Mouse (Mus musculus) stomach, embryonic 16.5 days (tissue): ENCODE data around the gene Ap3d1. TPM values are rescaled to one million over a fixed set of nuclear protein-coding genes. Genes with fewer than 3 reads are reported as not detected.

Experiments
- ATAC-seq: fragments of 200-750 bp; cut with Nextera tagmentation; 2 replicates; pipeline ENCODE4 v1.8.0; 2017; ENCODE audit warnings: moderate number of reproducible peaks, moderate TSS enrichment; ENCODE audit not compliant: insufficient read depth, low FRiP score
- H3K27ac ChIP-seq: fragments of 300-500 bp; sonication (generic); 2 replicates; pipeline ENCODE4 v1.5.1; 2014; ENCODE audit warnings: low read length
- H3K27me3 ChIP-seq: fragments of 300-500 bp; sonication (generic); 2 replicates; pipeline ENCODE4 v1.6.1; 2014; ENCODE audit warnings: low read length, control low read depth, mixed read lengths; ENCODE audit not compliant: control insufficient read depth, insufficient read depth
- H3K36me3 ChIP-seq: fragments of 300-500 bp; sonication (generic); 2 replicates; pipeline ENCODE4 v1.6.1; 2014; ENCODE audit warnings: low read length; ENCODE audit not compliant: control insufficient read depth, insufficient read depth
- H3K4me1 ChIP-seq: fragments of 300-500 bp; sonication (generic); 2 replicates; pipeline ENCODE4 v1.6.1; 2014; ENCODE audit warnings: low read length, control low read depth, mixed read lengths; ENCODE audit not compliant: control insufficient read depth, insufficient read depth
- H3K4me2 ChIP-seq: fragments of 300-500 bp; sonication (generic); 2 replicates; pipeline ENCODE4 v1.6.1; 2014; ENCODE audit warnings: low read depth, low read length, mixed read lengths
- H3K4me3 ChIP-seq: fragments of 300-500 bp; sonication (generic); replicated peaks from 2 replicates; pipeline ENCODE4 v1.5.1; 2014; ENCODE audit warnings: mild to moderate bottlenecking, low read length
- H3K9ac ChIP-seq: fragments of 300-500 bp; sonication (generic); 2 replicates; pipeline ENCODE4 v1.6.1; 2014; ENCODE audit warnings: low read length
- H3K9me3 ChIP-seq: fragments of 300-500 bp; sonication (generic); replicated peaks from 2 replicates; pipeline ENCODE4 v1.6.1; 2016; ENCODE audit warnings: low read length, control low read depth; ENCODE audit not compliant: control insufficient read depth
- WGBS: fragments of 180-500 bp; shearing (Covaris S2); extraction: QIAGEN DNeasy Blood & Tissue Kit; methylation state at CpG from one replicate; pipeline ENCODE4 v1.1.7; 2014; 5-methylcytosine and 5-hydroxymethylcytosine counted together
- polyA plus RNA-seq: library from polyadenylated mRNA; unstranded; fragments of >200 nt; fragmentation: Nextera tagmentation; extraction: Ambion mirVana; gene quantifications from 2 replicates; pipeline ENCODE4 v1.2.1, GENCODE M21; 2015

The Ap3d1 gene
- polyA plus RNA-seq, 1 experiment from 2014 or later, result 66.3 TPM

DNA sequence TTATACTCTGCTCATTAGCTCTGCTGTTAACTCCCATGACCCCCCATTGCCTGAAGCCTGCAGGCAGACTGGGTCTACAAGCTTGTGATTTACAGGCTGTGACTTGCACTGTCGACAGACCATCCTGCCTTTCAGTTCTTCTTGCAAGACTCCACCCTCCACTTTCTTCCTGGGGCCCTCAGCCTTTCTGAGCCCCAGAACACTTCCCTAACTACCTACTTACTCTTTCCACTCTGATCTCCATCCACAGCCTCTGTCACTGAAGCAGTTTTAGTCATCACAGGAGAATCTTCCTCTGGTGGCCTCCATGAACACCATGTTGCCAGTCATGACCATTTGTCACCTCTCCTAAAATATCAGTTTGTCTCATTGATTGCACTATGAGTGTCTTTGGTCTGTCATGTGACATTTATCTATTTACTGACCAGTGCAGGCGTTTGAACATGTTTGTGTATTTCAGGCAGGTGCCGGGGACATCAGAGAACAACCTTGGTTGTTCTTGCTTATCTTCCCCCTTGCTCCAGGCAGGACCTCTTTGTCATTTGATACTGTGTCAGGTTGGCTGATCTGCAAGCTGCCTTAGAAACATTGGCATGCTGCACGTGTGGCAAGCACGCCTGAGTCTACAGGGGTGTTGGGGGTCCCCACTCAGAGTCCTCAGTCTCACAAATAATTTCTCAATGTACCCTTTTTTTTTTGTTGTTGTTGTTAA lies 78.4 kb downstream of the Ap3d1 start:
- Histone ChIP-seq H3K4me1 (peaks cover 38% of the 10 kb centered on the region), H3K27ac (peak overlapping the region; percentile 94), H3K9ac (no peak overlapping the region), H3K4me3 (no peak overlapping the region), H3K4me2 (no peak overlapping the region; the same call in 1 of the 2 replicates), H3K36me3 (peaks cover 13% of the 10 kb centered on the region), H3K9me3 (no peaks in the 10 kb centered on the region), H3K27me3 (no peaks in the 10 kb centered on the region)
- ATAC-seq, result no peak
- WGBS, result 29% methylated on average over 5 of the region's 5 CpGs

DNA sequence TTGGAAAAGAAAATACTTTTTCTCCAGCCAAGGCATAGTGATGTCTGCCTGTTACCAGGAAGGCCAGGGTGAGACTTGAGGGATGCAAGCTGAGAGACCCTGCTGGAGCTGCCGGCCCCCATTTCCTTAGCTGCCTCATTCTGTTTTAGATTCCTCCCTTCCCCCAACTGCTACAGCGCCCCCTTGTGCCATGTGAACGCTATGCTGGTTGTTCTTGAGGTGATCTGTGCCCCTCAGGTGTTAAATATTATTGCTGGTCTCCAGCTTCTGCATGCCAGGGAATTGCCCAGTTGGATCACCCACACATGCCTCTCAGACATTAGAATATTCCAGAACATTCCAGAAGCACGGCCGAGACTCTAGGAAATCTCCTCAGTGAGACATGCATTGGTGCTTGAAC lies 80.9 kb downstream of the Ap3d1 start:
- 40% methylated on average over 5 of the region's 5 CpGs for WGBS
- Histone ChIP-seq H3K9ac (no peak overlapping the region), H3K4me3 (no peak overlapping the region), H3K27ac (no peak overlapping the region), H3K4me1 (peaks cover 32% of the 10 kb centered on the region), H3K4me2 (no peak overlapping the region), H3K27me3 (no peaks in the 10 kb centered on the region), H3K9me3 (no peaks in the 10 kb centered on the region), H3K36me3 (no peaks in the 10 kb centered on the region)
- ATAC-seq, result no peak

DNA sequence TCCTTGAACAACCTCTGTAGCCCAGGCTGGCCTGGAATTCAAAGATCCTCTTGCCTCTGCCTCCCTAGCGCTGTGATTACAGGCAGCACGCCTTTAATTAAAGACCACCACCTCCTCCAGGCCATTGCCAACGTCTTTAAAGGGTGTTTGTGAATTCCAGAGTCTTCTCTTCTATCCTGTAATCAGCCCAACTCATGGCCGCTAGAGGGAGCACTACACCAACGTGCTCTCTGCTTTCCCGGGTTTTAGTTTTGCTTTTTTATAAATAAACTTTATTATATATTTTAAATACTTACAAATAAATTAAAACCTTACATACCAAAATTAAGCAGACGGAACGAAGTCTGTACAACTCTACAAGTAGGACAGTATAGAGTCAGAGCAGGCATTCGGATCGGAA lies 82.9 kb downstream of the Ap3d1 start:
- peaks cover 28% of the 10 kb centered on the region for H3K4me1 ChIP-seq
- WGBS, result 13% methylated on average over 10 of the region's 10 CpGs
- peak overlapping the region; percentile 31 for H3K4me3 ChIP-seq
- ATAC-seq, result no peak
- H3K36me3 ChIP-seq, result no peaks in the 10 kb centered on the region
- H3K27me3 ChIP-seq, result no peaks in the 10 kb centered on the region
- peak overlapping the region; percentile 4; the same call in 1 of the 2 replicates for H3K27ac ChIP-seq
- H3K9me3 ChIP-seq, result no peaks in the 10 kb centered on the region
- H3K9ac ChIP-seq, result no peak overlapping the region
- peak overlapping the region; percentile 31; the same call in 1 of the 2 replicates for H3K4me2 ChIP-seq

DNA sequence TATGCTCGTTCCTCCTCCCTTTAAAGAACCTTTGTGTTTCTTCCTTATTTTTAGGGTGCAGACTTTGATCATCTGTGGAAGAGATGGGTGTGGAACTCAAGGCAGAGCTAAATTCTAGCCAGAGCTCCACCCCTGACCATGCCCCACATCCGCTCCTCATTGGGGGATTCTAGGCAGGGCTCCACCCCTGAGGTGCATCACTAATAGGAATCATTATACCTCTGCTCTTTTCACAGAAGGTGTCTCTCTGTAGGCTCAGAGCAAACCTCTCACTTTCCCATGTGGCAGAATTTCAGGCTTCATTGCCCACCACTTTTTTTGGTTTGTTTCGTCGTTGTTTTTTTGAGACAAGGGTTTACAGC lies 83.2 kb downstream of the Ap3d1 start:
- ATAC-seq, result no peak
- Histone ChIP-seq H3K9me3 (no peaks in the 10 kb centered on the region), H3K4me2 (0 out of 2 replicates have a peak overlapping the region, but pooled peaks have one; percentile 31), H3K27me3 (no peaks in the 10 kb centered on the region), H3K4me1 (peaks cover 25% of the 10 kb centered on the region), H3K4me3 (no peak overlapping the region; the same call in 1 of the 2 replicates), H3K9ac (no peak overlapping the region), H3K27ac (peak overlapping the region; percentile 4; the same call in 1 of the 2 replicates), H3K36me3 (no peaks in the 10 kb centered on the region)
- 54% methylated on average over 4 of the region's 4 CpGs for WGBS

DNA sequence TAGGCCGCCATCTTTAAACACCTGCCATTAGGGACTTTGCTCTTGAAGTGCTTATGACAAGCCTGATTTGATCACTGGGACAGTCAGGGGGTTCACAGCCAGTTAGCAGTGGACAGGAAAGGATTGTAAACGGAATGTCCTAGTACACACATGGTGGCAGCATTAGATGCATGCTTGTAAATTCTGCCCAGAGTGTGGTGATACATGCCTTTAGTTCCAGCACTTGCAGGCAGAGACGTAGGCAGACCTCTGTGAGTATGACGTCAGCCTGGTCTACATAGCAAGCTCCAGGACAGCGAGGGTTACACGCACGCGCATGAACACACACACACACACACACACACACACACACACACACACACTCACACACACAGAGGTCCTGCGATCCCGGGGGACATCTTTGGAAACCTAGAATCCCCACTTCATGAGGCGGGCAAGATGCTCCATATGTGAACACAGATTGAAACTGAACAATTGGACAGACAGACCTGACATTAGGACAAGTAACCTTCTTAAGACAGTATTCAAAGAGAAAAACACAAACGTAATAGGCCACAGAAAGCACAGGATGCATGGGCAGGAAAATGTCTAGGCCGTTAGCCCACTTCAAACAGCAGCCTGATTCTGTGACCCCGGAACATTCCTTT lies 83.7 kb downstream of the Ap3d1 start:
- no peaks in the 10 kb centered on the region for H3K36me3 ChIP-seq
- WGBS, result 82% methylated on average over 14 of the region's 14 CpGs
- H3K27me3 ChIP-seq, result no peaks in the 10 kb centered on the region
- no peak overlapping the region for H3K4me2 ChIP-seq
- H3K9me3 ChIP-seq, result no peaks in the 10 kb centered on the region
- H3K4me3 ChIP-seq, result no peak overlapping the region
- no peak for ATAC-seq
- no peak overlapping the region for H3K9ac ChIP-seq
- peaks cover 24% of the 10 kb centered on the region for H3K4me1 ChIP-seq
- H3K27ac ChIP-seq, result peak overlapping the region; percentile 4; the same call in 1 of the 2 replicates

Other genes with a start within 250 kb of the Ap3d1 start
- gene Onecut3, start 247.4 kb downstream of the Ap3d1 start, polyA plus RNA-seq, result 0.06 and 0.08 TPM in 2 replicates
- gene Atp8b3, start 203.1 kb downstream of the Ap3d1 start, polyA plus RNA-seq, result 0.12 and 0.21 TPM in 2 replicates
- 16.7 TPM in 2 replicates for gene Rexo1, start 180.7 kb downstream of the Ap3d1 start, polyA plus RNA-seq
- gene Klf16, start 164.9 kb downstream of the Ap3d1 start, polyA plus RNA-seq, result 8.4 and 8.7 TPM in 2 replicates
- gene Abhd17a, start 151.9 kb downstream of the Ap3d1 start, polyA plus RNA-seq, result 42.9 and 44.3 TPM in 2 replicates
- 92.1 and 99.9 TPM in 2 replicates for gene Scamp4, start 139.4 kb downstream of the Ap3d1 start, polyA plus RNA-seq
- gene Adat3, start 139.4 kb downstream of the Ap3d1 start, polyA plus RNA-seq, result 5.6 and 6.7 TPM in 2 replicates
- 3.7 and 4.8 TPM in 2 replicates for gene Gm49322, start 136.2 kb downstream of the Ap3d1 start, polyA plus RNA-seq
- gene Csnk1g2, start 119.4 kb downstream of the Ap3d1 start, polyA plus RNA-seq, result 18.1 TPM in 2 replicates
- gene Btbd2, start 85.2 kb downstream of the Ap3d1 start, polyA plus RNA-seq, result 11.5 and 12.7 TPM in 2 replicates
- gene Mknk2, start 64.2 kb downstream of the Ap3d1 start, polyA plus RNA-seq, result 42.8 and 45.1 TPM in 2 replicates
- 51.6 and 57.5 TPM in 2 replicates for gene Mob3a, start 40.3 kb downstream of the Ap3d1 start, polyA plus RNA-seq
- gene Izumo4, start 40.1 kb downstream of the Ap3d1 start, polyA plus RNA-seq, result 25.5 and 28.7 TPM in 2 replicates
- 11.8 and 13.9 TPM in 2 replicates for gene Dot1l, start 12.9 kb upstream of the Ap3d1 start, polyA plus RNA-seq
- 51.3 and 53.7 TPM in 2 replicates for gene Sf3a2, start 55.9 kb upstream of the Ap3d1 start, polyA plus RNA-seq
- 102 and 114 TPM in 2 replicates for gene Plekhj1, start 56.4 kb upstream of the Ap3d1 start, polyA plus RNA-seq
- not detected in 2 replicates for gene Amh, start 63.0 kb upstream of the Ap3d1 start, polyA plus RNA-seq
- gene Jsrp1, start 71.2 kb upstream of the Ap3d1 start, polyA plus RNA-seq, result 0.65 and 8.4 TPM in 2 replicates
- gene Oaz1, start 84.4 kb upstream of the Ap3d1 start, polyA plus RNA-seq, result 1,560 and 1,582 TPM in 2 replicates
- gene Lingo3, start 101.8 kb upstream of the Ap3d1 start, polyA plus RNA-seq, result 0.05 and 0.12 TPM in 2 replicates
- 192 and 210 TPM in 2 replicates for gene Lsm7, start 112.9 kb upstream of the Ap3d1 start, polyA plus RNA-seq
- gene Sppl2b, start 113.0 kb upstream of the Ap3d1 start, polyA plus RNA-seq, result 40.0 and 42.7 TPM in 2 replicates
- 0.06 TPM in 1 of 2 replicates, not detected in the other for gene Tmprss9, start 129.6 kb upstream of the Ap3d1 start, polyA plus RNA-seq
- 288 and 309 TPM in 2 replicates for gene Timm13, start 158.7 kb upstream of the Ap3d1 start, polyA plus RNA-seq
- gene Lmnb2, start 176.0 kb upstream of the Ap3d1 start, polyA plus RNA-seq, result 43.4 and 43.9 TPM in 2 replicates
- 34.8 and 40.9 TPM in 2 replicates for gene Gadd45b, start 187.8 kb upstream of the Ap3d1 start, polyA plus RNA-seq